Mouse (Mus musculus) brain, embryonic 14.5 days (tissue): ENCODE measurements around the gene Ccno.

ENCODE experiments used
- CTCF ChIP-seq: fragments of 200-500 bp; IDR thresholded peaks from 2 replicates; pipeline ENCODE4 v1.5.1; 2012; ENCODE audit warnings: inconsistent platforms, mild to moderate bottlenecking, moderate library complexity, borderline replicate concordance; ENCODE audit not compliant: insufficient read depth, insufficient read length; ENCODE audit errors: extremely low read depth
- POLR2A ChIP-seq: fragments of 200-500 bp; IDR thresholded peaks from 2 replicates; pipeline ENCODE4 v1.6.1; 2012; ENCODE audit warnings: mild to moderate bottlenecking, inconsistent platforms, borderline replicate concordance; ENCODE audit not compliant: poor library complexity, insufficient read depth, insufficient read length, severe bottlenecking; ENCODE audit errors: extremely low read depth

GRCm38 (mm10) chr13:112997369-112997768 is 9.8 kb downstream of the Ccno start:
- TF ChIP-seq CTCF (no peak), POLR2A (no peak)
